In the genomic region with DNA sequence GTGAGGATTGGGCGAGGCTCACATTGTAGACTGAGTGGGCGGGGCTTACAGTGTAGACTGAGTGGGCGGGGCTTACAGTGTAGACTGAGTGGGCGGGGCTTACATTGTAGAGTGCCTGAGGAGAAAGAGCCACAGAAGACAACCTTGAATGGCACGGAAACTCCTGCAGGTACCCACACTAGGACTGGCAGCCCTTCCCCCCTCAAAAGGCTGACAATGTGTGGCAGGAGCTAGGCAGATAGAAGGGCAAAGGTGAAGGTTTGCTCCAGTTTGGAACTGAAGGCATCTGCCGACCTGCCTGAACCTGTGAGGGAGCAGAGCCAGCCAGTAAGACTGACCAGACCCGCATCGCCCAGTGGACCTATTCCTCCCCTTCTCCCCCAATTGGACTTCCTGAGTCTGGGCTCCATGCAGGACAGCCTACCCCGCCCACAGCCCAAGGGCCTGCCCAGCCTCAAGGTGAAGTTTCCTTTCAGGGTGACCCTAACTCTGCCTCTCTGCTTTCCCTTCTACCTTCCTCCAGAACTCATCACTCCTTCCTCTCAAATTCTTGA, we compare ENCODE assay signal across 15 mouse cellular contexts.
DNase-seq lines count a peak whose midpoint lies in the region; ATAC-seq and TF ChIP-seq lines count a peak whose summit lies in the region.
"Had no signal": no experiment of that assay in that cellular context is flagged by ENCODE, and none has a peak within 500 bp of the region (broad histone marks: within the 10 kb centered on the region; RNA-seq: fewer than 3 reads in every experiment).

No protein-coding gene starts in this region.

- no peaks in the 10 kb centered on the region for H3K9me3 ChIP-seq in hindbrain, embryonic 11.5 days (ENCODE audit: control insufficient read depth, low read length)
- no peaks in the 10 kb centered on the region for H3K9me3 ChIP-seq in hindbrain, embryonic 12.5 days (replicated peaks)
- no peaks in the 10 kb centered on the region for H3K9me3 ChIP-seq in hindbrain, postnatal 0 days (ENCODE audit: low read length)
- H3K9me3 ChIP-seq: neural tube, embryonic 15.5 days had no signal

- 90% methylated on average over 9 of the region's 9 CpGs for WGBS in hindbrain, embryonic 11.5 days
- whole genome bisulfite sequencing in hindbrain, embryonic 12.5 days = 92% methylated on average over 9 of the region's 9 CpGs
- WGBS in hindbrain, postnatal 0 days = 95% methylated on average over 9 of the region's 9 CpGs

- no peak overlapping the region for H3K9ac ChIP-seq in hindbrain, embryonic 11.5 days (ENCODE audit: low read depth, low read length)
- no peak overlapping the region for H3K9ac ChIP-seq in hindbrain, embryonic 12.5 days
- H3K9ac ChIP-seq in hindbrain, postnatal 0 days (replicated peaks; ENCODE audit: low read length) = no peak overlapping the region
- H3K9ac ChIP-seq: liver, embryonic 14.5 days; neural tube, embryonic 15.5 days had no signal

- no peaks in the 10 kb centered on the region for H3K27me3 ChIP-seq in hindbrain, embryonic 11.5 days (ENCODE audit: control insufficient read depth, insufficient read depth, low read length)
- no peaks in the 10 kb centered on the region; the same call in none of the 2 replicates for H3K27me3 ChIP-seq in hindbrain, embryonic 12.5 days
- no peaks in the 10 kb centered on the region for H3K27me3 ChIP-seq in hindbrain, postnatal 0 days (ENCODE audit: insufficient read depth, low read length)

- TF ChIP-seq CTCF in hindbrain, postnatal 0 days (IDR thresholded peaks at IDR 0.05; ENCODE audit: low read depth) = no peak

- 0 out of 2 replicates have a peak, but pooled peaks have one; percentile 6 for ATAC-seq in hindbrain, embryonic 11.5 days (ENCODE audit: low FRiP score)
- ATAC-seq in hindbrain, embryonic 12.5 days (ENCODE audit: low FRiP score) = no peak
- 0 out of 2 replicates have a peak, but pooled peaks have one; percentile 42 for ATAC-seq in hindbrain, postnatal 0 days
- ATAC-seq: CD4-positive, CD25-positive, alpha-beta regulatory T cell, adult 4 months had no signal

- H3K4me1 ChIP-seq in hindbrain, embryonic 11.5 days (replicated peaks; ENCODE audit: control insufficient read depth, insufficient read depth, low read length) = peaks cover 7% of the 10 kb centered on the region; the same call in 1 of the 2 replicates
- H3K4me1 ChIP-seq in hindbrain, embryonic 12.5 days = peaks cover 28% of the 10 kb centered on the region
- H3K4me1 ChIP-seq in hindbrain, postnatal 0 days (ENCODE audit: insufficient read depth, low read length) = 0 out of 2 replicates have a peak, but pooled peaks cover 3% of the 10 kb centered on the region
- H3K4me1 ChIP-seq: megakaryocyte, embryonic 14.5 days had no signal

- H3K36me3 ChIP-seq in hindbrain, embryonic 11.5 days (ENCODE audit: control insufficient read depth, insufficient read depth, low read length) = no peaks in the 10 kb centered on the region
- no peaks in the 10 kb centered on the region for H3K36me3 ChIP-seq in hindbrain, embryonic 12.5 days
- H3K36me3 ChIP-seq in hindbrain, postnatal 0 days (ENCODE audit: insufficient read depth, low read length) = no peaks in the 10 kb centered on the region
- H3K36me3 ChIP-seq: neural tube, embryonic 15.5 days had no signal

- H3K4me2 ChIP-seq in hindbrain, embryonic 11.5 days (replicated peaks; ENCODE audit: low read depth, low read length) = no peak overlapping the region
- H3K4me2 ChIP-seq in hindbrain, embryonic 12.5 days (replicated peaks) = no peak overlapping the region
- H3K4me2 ChIP-seq in hindbrain, postnatal 0 days (ENCODE audit: low read depth, low read length) = no peak overlapping the region
- H3K4me2 ChIP-seq: neural tube, embryonic 15.5 days had no signal

- no peak for DNase-seq in hindbrain, embryonic 11.5 days (ENCODE audit: low spot score)
- DNase-seq in urinary bladder, postnatal 14 days (ENCODE audit: low spot score) = peak; percentile 17
- DNase-seq in urinary bladder, postnatal 10 days (ENCODE audit: low spot score) = no peak
- DNase-seq in hindbrain, postnatal 0 days (ENCODE audit: low spot score) = no peak
- no peak for DNase-seq in cerebellum, adult 8-10 months
- DNase-seq in spleen, postnatal 14 days (ENCODE audit: low spot score in 2 of 2) = no peak
- DNase-seq in kidney, adult 9 months = no peak
- DNase-seq: cerebellum, postnatal 36 days; heart, postnatal 14 days had no signal

- H3K4me3 ChIP-seq in hindbrain, embryonic 11.5 days (ENCODE audit: low read depth, low read length) = no peak overlapping the region
- no peak overlapping the region for H3K4me3 ChIP-seq in hindbrain, embryonic 12.5 days
- no peak overlapping the region for H3K4me3 ChIP-seq in hindbrain, postnatal 0 days (ENCODE audit: low read length)
- H3K4me3 ChIP-seq: megakaryocyte, embryonic 14.5 days; neural tube, embryonic 15.5 days had no signal

- H3K27ac ChIP-seq in hindbrain, embryonic 11.5 days (ENCODE audit: low read depth, low read length) = no peak overlapping the region
- H3K27ac ChIP-seq in hindbrain, embryonic 12.5 days = no peak overlapping the region
- H3K27ac ChIP-seq in hindbrain, postnatal 0 days = no peak overlapping the region
- H3K27ac ChIP-seq: kidney, postnatal 0 days; liver, embryonic 14.5 days; neural tube, embryonic 15.5 days had no signal
